In the genomic region with DNA sequence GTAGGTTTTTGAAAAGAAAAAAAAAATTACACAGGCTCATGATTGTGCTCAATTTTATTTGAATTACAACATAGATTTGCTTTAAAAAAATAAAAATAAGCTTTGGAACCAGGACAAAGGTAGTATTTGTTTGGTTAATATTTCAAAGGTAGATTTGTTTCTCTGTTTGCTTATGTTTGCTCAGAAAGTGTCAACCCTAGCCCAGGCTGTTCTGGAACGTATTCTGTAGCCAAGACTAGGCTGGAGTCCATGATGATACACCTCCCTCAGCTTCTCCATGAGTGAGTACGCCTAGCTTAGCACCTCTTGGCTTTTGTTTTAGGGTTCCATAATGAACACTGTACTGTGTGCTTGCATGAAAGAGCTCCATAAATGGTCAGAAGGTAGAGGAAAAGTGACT, we compare ENCODE assay signal across 27 mouse cellular contexts.
"Had no signal": no experiment of that assay in that cellular context is flagged by ENCODE, and none has a peak within 500 bp of the region (broad histone marks: within the 10 kb centered on the region; RNA-seq: fewer than 3 reads in every experiment).

No protein-coding gene starts in this region.

- H3K27me3 ChIP-seq: embryonic facial prominence, embryonic 12.5 days; embryonic facial prominence, embryonic 13.5 days; embryonic facial prominence, embryonic 15.5 days; forebrain, embryonic 12.5 days; forebrain, embryonic 13.5 days; forebrain, embryonic 15.5 days had no signal

- DNase-seq: cerebellum, adult 18-20 months; cerebellum, adult 2 months; cerebellum, adult 8-10 months; cerebellum, adult 9-10 months; cerebellum, adult 9-11 months; cerebellum, postnatal 10 days; cerebellum, postnatal 14 days; cerebellum, postnatal 25 days; cerebellum, postnatal 36 days; embryo, embryonic 11 days; forebrain, postnatal 0 days; gastrocnemius, adult 2 months; gastrocnemius, postnatal 10 days; gastrocnemius, postnatal 14 days; gastrocnemius, postnatal 25 days; gastrocnemius, postnatal 36 days had no signal

- H3K4me2 ChIP-seq: embryonic facial prominence, embryonic 12.5 days; embryonic facial prominence, embryonic 13.5 days; embryonic facial prominence, embryonic 15.5 days; forebrain, embryonic 12.5 days; forebrain, embryonic 13.5 days; forebrain, embryonic 15.5 days had no signal

- H3K4me3 ChIP-seq: embryonic facial prominence, embryonic 10.5 days; embryonic facial prominence, embryonic 12.5 days; embryonic facial prominence, embryonic 13.5 days; embryonic facial prominence, embryonic 15.5 days; erythroblast, embryonic 14.5 days; forebrain, embryonic 10.5 days; forebrain, embryonic 12.5 days; forebrain, embryonic 13.5 days; forebrain, embryonic 15.5 days; gastrocnemius, adult 2 months had no signal

- H3K4me1 ChIP-seq: embryonic facial prominence, embryonic 10.5 days; embryonic facial prominence, embryonic 12.5 days; embryonic facial prominence, embryonic 13.5 days; embryonic facial prominence, embryonic 15.5 days; forebrain, embryonic 10.5 days; forebrain, embryonic 12.5 days; forebrain, embryonic 13.5 days; forebrain, embryonic 15.5 days had no signal

- H3K36me3 ChIP-seq: embryonic facial prominence, embryonic 10.5 days; embryonic facial prominence, embryonic 12.5 days; embryonic facial prominence, embryonic 13.5 days; embryonic facial prominence, embryonic 15.5 days; forebrain, embryonic 10.5 days; forebrain, embryonic 12.5 days; forebrain, embryonic 15.5 days had no signal

- H3K27ac ChIP-seq: embryonic facial prominence, embryonic 10.5 days; embryonic facial prominence, embryonic 12.5 days; embryonic facial prominence, embryonic 13.5 days; embryonic facial prominence, embryonic 15.5 days; forebrain, embryonic 10.5 days; forebrain, embryonic 12.5 days; forebrain, embryonic 13.5 days; forebrain, embryonic 15.5 days; gastrocnemius, adult 2 months had no signal

- ATAC-seq: forebrain, embryonic 13.5 days; forebrain, embryonic 14.5 days; forebrain, embryonic 15.5 days; forebrain, embryonic 16.5 days; forebrain, postnatal 0 days had no signal

- H3K9ac ChIP-seq: embryonic facial prominence, embryonic 12.5 days; embryonic facial prominence, embryonic 13.5 days; embryonic facial prominence, embryonic 15.5 days; forebrain, embryonic 12.5 days; forebrain, embryonic 13.5 days; forebrain, embryonic 15.5 days; forebrain, postnatal 0 days had no signal

- H3K9me3 ChIP-seq: embryonic facial prominence, embryonic 10.5 days; embryonic facial prominence, embryonic 12.5 days; embryonic facial prominence, embryonic 13.5 days; embryonic facial prominence, embryonic 15.5 days; forebrain, embryonic 10.5 days; forebrain, embryonic 12.5 days; forebrain, embryonic 13.5 days; forebrain, embryonic 15.5 days had no signal
